Mouse (Mus musculus) monocyte, adult 5-6 weeks (primary cell): Measurements from ENCODE around the gene Igfals. TPM values are rescaled to one million over a fixed set of nuclear protein-coding genes. Genes with fewer than 3 reads are reported as not detected.

Experiments
- ATAC-seq: fragments of 153-309, 156-312 bp; replicated peaks from 2 replicates; pipeline ENCODE4 v1.8.0; 2017; ENCODE audit warnings: mild to moderate bottlenecking; ENCODE audit not compliant: low TSS enrichment, insufficient number of reproducible peaks, severe bottlenecking, poor library complexity, low FRiP score
- total RNA-seq: library from RNA; stranded (forward); fragments of 200-1000, 200-491, 200-594 nt; gene quantifications from 3 replicates; pipeline ENCODE4 v1.2.3, GENCODE M21; 2017

The Igfals gene
- 0.29 TPM in 1 of 3 replicates, not detected in the others for total RNA-seq

- ATAC-seq = no peak
Observed at GRCm38 (mm10) chr17:24865776-24866175, at the start of gene Igfals. Gene Igfals, plus strand, starts transcription at chr17:24865997.

- ATAC-seq = no peak
Observed at GRCm38 (mm10) chr17:24817503-24817902, 48.3 kb upstream of the Igfals start.

- no peak for ATAC-seq
Observed at GRCm38 (mm10) chr17:24818172-24818571, 47.6 kb upstream of the Igfals start.

- no peak for ATAC-seq
Observed at GRCm38 (mm10) chr17:24819469-24819868, 46.3 kb upstream of the Igfals start.

GRCm38 (mm10) chr17:24821351-24822280 lies 44.2 kb upstream of the Igfals start:
- ATAC-seq = no peak

GRCm38 (mm10) chr17:24839842-24840241 lies 26.0 kb upstream of the Igfals start, which contains the start of gene Hagh:
Gene Hagh, plus strand, starts transcription at chr17:24840143.
- ATAC-seq = no peak

GRCm38 (mm10) chr17:24840341-24840740 lies 25.5 kb upstream of the Igfals start:
- no peak for ATAC-seq

- no peak for ATAC-seq
Observed at GRCm38 (mm10) chr17:24841133-24841532, 24.7 kb upstream of the Igfals start.

GRCm38 (mm10) chr17:24842631-24843030 lies 23.2 kb upstream of the Igfals start:
- ATAC-seq = no peak

GRCm38 (mm10) chr17:24844525-24844924 lies 21.3 kb upstream of the Igfals start:
- no peak for ATAC-seq

- no peak for ATAC-seq
Observed at GRCm38 (mm10) chr17:24847386-24847785, 18.4 kb upstream of the Igfals start.

GRCm38 (mm10) chr17:24848600-24849031 lies 17.2 kb upstream of the Igfals start:
- no peak for ATAC-seq

- ATAC-seq = no peak; the same call in 1 of the 2 replicates
Observed at GRCm38 (mm10) chr17:24849733-24850064, 16.1 kb upstream of the Igfals start.

- ATAC-seq = peak; percentile 94
Observed at GRCm38 (mm10) chr17:24850065-24850772, 15.6 kb upstream of the Igfals start, which contains the start of gene Fahd1. Gene Fahd1, minus strand, starts transcription at chr17:24850364.

GRCm38 (mm10) chr17:24850773-24851127 lies 15.0 kb upstream of the Igfals start:
- ATAC-seq = no peak

- ATAC-seq = no peak
Observed at GRCm38 (mm10) chr17:24851381-24852125, 14.2 kb upstream of the Igfals start.

GRCm38 (mm10) chr17:24855838-24856464 lies 9.8 kb upstream of the Igfals start:
- no peak for ATAC-seq

GRCm38 (mm10) chr17:24856589-24856988 lies 9.2 kb upstream of the Igfals start:
- ATAC-seq = no peak
